Comparison of ENCODE assay signal across 15 mouse cellular contexts in genomic region chr19:6273592-6273991, GRCm38 (mm10). TPM values are rescaled to one million over a fixed set of nuclear protein-coding genes. Genes with fewer than 3 reads are reported as not detected.
DNase-seq lines count a peak whose midpoint lies in the region; ATAC-seq and TF ChIP-seq lines count a peak whose summit lies in the region.
"Had no signal": no experiment of that assay in that cellular context is flagged by ENCODE, and none has a peak within 500 bp of the region (broad histone marks: within the 10 kb centered on the region; RNA-seq: fewer than 3 reads in every experiment).

No protein-coding gene starts in this region.

- no peaks in the 10 kb centered on the region for H3K36me3 ChIP-seq in heart, embryonic 13.5 days
- H3K36me3 ChIP-seq in liver, embryonic 12.5 days = peaks cover under 1% of the 10 kb centered on the region; the same call in 1 of the 2 replicates
- peaks cover 1% of the 10 kb centered on the region; the same call in 1 of the 2 replicates for H3K36me3 ChIP-seq in embryonic facial prominence, embryonic 10.5 days (replicated peaks)
- H3K36me3 ChIP-seq in small intestine, adult 2 months (ENCODE audit: control insufficient read depth, insufficient read depth, low read length) = no peaks in the 10 kb centered on the region
- H3K36me3 ChIP-seq: limb, embryonic 12.5 days; midbrain, embryonic 13.5 days; neural tube, embryonic 13.5 days had no signal

- TF ChIP-seq POLR2A in small intestine, adult 2 months (IDR thresholded peaks at IDR 0.05; ENCODE audit: low read depth, low read length) = no peak

- 79% methylated on average over 4 of the region's 4 CpGs for WGBS in heart, embryonic 13.5 days
- WGBS in liver, embryonic 12.5 days (ENCODE audit: insufficient replicate concordance) = 71% methylated on average over 4 of the region's 4 CpGs
- WGBS in embryonic facial prominence, embryonic 10.5 days = 91% methylated on average over 4 of the region's 4 CpGs
- WGBS in small intestine, adult 2 months = 62% methylated on average over 4 of the region's 4 CpGs

- no peak overlapping the region for H3K4me2 ChIP-seq in heart, embryonic 13.5 days
- no peak overlapping the region for H3K4me2 ChIP-seq in liver, embryonic 12.5 days
- H3K4me2 ChIP-seq: limb, embryonic 12.5 days; midbrain, embryonic 13.5 days; neural tube, embryonic 13.5 days had no signal

- no peak for DNase-seq in heart, adult 9 months (ENCODE audit: low spot score in 2 of 2)
- DNase-seq in liver = no peak
- DNase-seq in embryonic facial prominence, embryonic 10.5 days (ENCODE audit: low spot score) = no peak
- no peak for DNase-seq in embryo, embryonic 9.5 days (ENCODE audit: extremely low spot score)
- DNase-seq: adrenal gland, adult 8-10 months; kidney, adult 9 months; lung, postnatal 14 days had no signal

- no peak for TF ChIP-seq CTCF in small intestine, adult 2 months (IDR thresholded peaks at IDR 0.05; ENCODE audit: extremely low read depth, insufficient read length, insufficient replicate concordance, low read depth, low read length)

- peak overlapping the region; percentile 37; the same call in 1 of the 2 replicates for H3K27ac ChIP-seq in heart, embryonic 13.5 days (replicated peaks)
- peak overlapping the region; percentile 12; the same call in 1 of the 2 replicates for H3K27ac ChIP-seq in liver, embryonic 12.5 days
- H3K27ac ChIP-seq in embryonic facial prominence, embryonic 10.5 days (replicated peaks) = no peak overlapping the region
- peak overlapping the region; percentile 27 for H3K27ac ChIP-seq in small intestine, adult 2 months (ENCODE audit: insufficient read depth, low read depth, low read length)
- H3K27ac ChIP-seq: limb, embryonic 12.5 days; midbrain, embryonic 13.5 days; neural tube, embryonic 13.5 days had no signal

- H3K4me1 ChIP-seq in heart, embryonic 13.5 days = peaks cover 22% of the 10 kb centered on the region
- peaks cover 57% of the 10 kb centered on the region for H3K4me1 ChIP-seq in liver, embryonic 12.5 days
- peaks cover 39% of the 10 kb centered on the region for H3K4me1 ChIP-seq in embryonic facial prominence, embryonic 10.5 days
- peaks cover 42% of the 10 kb centered on the region for H3K4me1 ChIP-seq in small intestine, adult 2 months (ENCODE audit: control insufficient read depth, insufficient read depth, insufficient read length, low read length)

- no peak overlapping the region for H3K4me3 ChIP-seq in heart, embryonic 13.5 days
- no peak overlapping the region for H3K4me3 ChIP-seq in liver, embryonic 12.5 days
- H3K4me3 ChIP-seq in embryonic facial prominence, embryonic 10.5 days = peak overlapping the region; percentile 3; the same call in 1 of the 2 replicates
- no peak overlapping the region for H3K4me3 ChIP-seq in small intestine, adult 2 months (ENCODE audit: low read depth, low read length)
- H3K4me3 ChIP-seq: limb, embryonic 12.5 days; midbrain, embryonic 13.5 days; neural tube, embryonic 13.5 days had no signal

- peaks cover 14% of the 10 kb centered on the region for H3K27me3 ChIP-seq in heart, embryonic 13.5 days (replicated peaks)
- H3K27me3 ChIP-seq in liver, embryonic 12.5 days (replicated peaks) = 0 out of 2 replicates have a peak, but pooled peaks cover 3% of the 10 kb centered on the region
- H3K27me3 ChIP-seq in embryonic facial prominence, embryonic 10.5 days (replicated peaks; ENCODE audit: low read depth, poor library complexity, severe bottlenecking) = peaks cover 6% of the 10 kb centered on the region; the same call in 1 of the 2 replicates
- no peaks in the 10 kb centered on the region for H3K27me3 ChIP-seq in small intestine, adult 2 months (ENCODE audit: control insufficient read depth, insufficient read depth, low read length)
- H3K27me3 ChIP-seq: midbrain, embryonic 13.5 days; Patski had no signal

- H3K9ac ChIP-seq in heart, embryonic 13.5 days = no peak overlapping the region
- H3K9ac ChIP-seq in liver, embryonic 12.5 days = no peak overlapping the region
- H3K9ac ChIP-seq: limb, embryonic 12.5 days; midbrain, embryonic 13.5 days; neural tube, embryonic 13.5 days had no signal

- ATAC-seq in heart, embryonic 13.5 days (ENCODE audit: extremely low read depth, insufficient number of reproducible peaks, low FRiP score, low TSS enrichment) = no peak
- no peak for ATAC-seq in liver, embryonic 12.5 days
- ATAC-seq: forebrain, embryonic 16.5 days; midbrain, embryonic 13.5 days; Patski had no signal

- H3K9me3 ChIP-seq in heart, embryonic 13.5 days = no peaks in the 10 kb centered on the region
- no peaks in the 10 kb centered on the region for H3K9me3 ChIP-seq in liver, embryonic 12.5 days (replicated peaks)
- H3K9me3 ChIP-seq in embryonic facial prominence, embryonic 10.5 days = no peaks in the 10 kb centered on the region
- H3K9me3 ChIP-seq: limb, embryonic 12.5 days; midbrain, embryonic 13.5 days; neural tube, embryonic 13.5 days had no signal

RNA-seq across cellular contexts. Expression of gene Ehd1, which starts 2.9 kb away (rescaled TPM):
- 70.0 and 72.4 TPM in 2 replicates for polyA plus RNA-seq in heart, embryonic 13.5 days (2015; fragmentation: Nextera tagmentation; extraction: Ambion mirVana)
- polyA plus RNA-seq in liver, embryonic 12.5 days (2016; fragmentation: Nextera tagmentation; extraction: Ambion mirVana) = 85.4 and 91.9 TPM in 2 replicates
- polyA plus RNA-seq in embryonic facial prominence, embryonic 10.5 days (2016; fragmentation: Nextera tagmentation; extraction: Ambion mirVana) = 81.8 and 83.5 TPM in 2 replicates
- 315 and 714 TPM in 2 replicates for polyA plus RNA-seq in small intestine, adult 2 months (2012; rRNA removed)

RNA-seq across cellular contexts. Expression of gene Atg2a, which starts 32.1 kb away (rescaled TPM):
- polyA plus RNA-seq in heart, embryonic 13.5 days (2015; fragmentation: Nextera tagmentation; extraction: Ambion mirVana) = 6.5 and 7.1 TPM in 2 replicates
- polyA plus RNA-seq in liver, embryonic 12.5 days (2016; fragmentation: Nextera tagmentation; extraction: Ambion mirVana) = 7.1 and 8.2 TPM in 2 replicates
- 12.5 and 13.6 TPM in 2 replicates for polyA plus RNA-seq in embryonic facial prominence, embryonic 10.5 days (2016; fragmentation: Nextera tagmentation; extraction: Ambion mirVana)
- 37.0 and 68.8 TPM in 2 replicates for polyA plus RNA-seq in small intestine, adult 2 months (2012; rRNA removed)

RNA-seq across cellular contexts. Expression of gene Cdc42bpg, which starts 32.7 kb away (rescaled TPM):
- polyA plus RNA-seq in heart, embryonic 13.5 days (2015; fragmentation: Nextera tagmentation; extraction: Ambion mirVana) = 0.45 and 0.60 TPM in 2 replicates
- 0.20 TPM in 2 replicates for polyA plus RNA-seq in liver, embryonic 12.5 days (2016; fragmentation: Nextera tagmentation; extraction: Ambion mirVana)
- polyA plus RNA-seq in embryonic facial prominence, embryonic 10.5 days (2016; fragmentation: Nextera tagmentation; extraction: Ambion mirVana) = 0.12 and 0.39 TPM in 2 replicates
- 26.0 and 53.2 TPM in 2 replicates for polyA plus RNA-seq in small intestine, adult 2 months (2012; rRNA removed)

RNA-seq across cellular contexts. Expression of gene Ppp2r5b, which starts 37.9 kb away (rescaled TPM):
- polyA plus RNA-seq in heart, embryonic 13.5 days (2015; fragmentation: Nextera tagmentation; extraction: Ambion mirVana) = 20.7 and 21.2 TPM in 2 replicates
- polyA plus RNA-seq in liver, embryonic 12.5 days (2016; fragmentation: Nextera tagmentation; extraction: Ambion mirVana) = 6.4 TPM in 2 replicates
- 25.5 and 26.3 TPM in 2 replicates for polyA plus RNA-seq in embryonic facial prominence, embryonic 10.5 days (2016; fragmentation: Nextera tagmentation; extraction: Ambion mirVana)
- 64.2 and 112 TPM in 2 replicates for polyA plus RNA-seq in small intestine, adult 2 months (2012; rRNA removed)

RNA-seq across cellular contexts. Expression of gene Gpha2, which starts 47.4 kb away (rescaled TPM):
- polyA plus RNA-seq in heart, embryonic 13.5 days (2015; fragmentation: Nextera tagmentation; extraction: Ambion mirVana) = 0.34 TPM in 1 of 2 replicates, not detected in the other
- polyA plus RNA-seq in liver, embryonic 12.5 days (2016; fragmentation: Nextera tagmentation; extraction: Ambion mirVana) = not detected in 2 replicates
- 0.98 and 1.3 TPM in 2 replicates for polyA plus RNA-seq in embryonic facial prominence, embryonic 10.5 days (2016; fragmentation: Nextera tagmentation; extraction: Ambion mirVana)
- 0.74 TPM in 1 of 2 replicates, not detected in the other for polyA plus RNA-seq in small intestine, adult 2 months (2012; rRNA removed)
- polyA plus RNA-seq: forebrain, embryonic 16.5 days; midbrain, embryonic 13.5 days; neural tube, embryonic 13.5 days had no signal

Comparison
In these comparisons a context has a peak if more than half of its experiments do, and no peak if none do; other contexts are left out.
1. RNA of gene Cdc42bpg, which starts 32.7 kb away (polyA plus RNA-seq): 26.0 to 53.2 TPM in small intestine, adult 2 months; 0.45 to 0.60 TPM in heart, embryonic 13.5 days, 0.20 TPM in liver, embryonic 12.5 days and 0.12 to 0.39 TPM in embryonic facial prominence, embryonic 10.5 days; every median in the first group is over 10 times any median in the second.